Mouse (Mus musculus): ENCODE data around the gene Gcgr. TPM values are rescaled to one million over a fixed set of nuclear protein-coding genes. Genes with fewer than 3 reads are reported as not detected.

The Gcgr gene
- polyA plus RNA-seq, 1 experiment from 2014 or later: 1.9 TPM

GRCm38 (mm10) chr11:120547469-120547868, 17.0 kb downstream of the Gcgr start:
- Histone ChIP-seq H3K9ac (replicated peaks; ENCODE audit: low read depth, low read length) (no peak overlapping the region; the same call in 1 of the 2 replicates), H3K9me3 (ENCODE audit: control insufficient read depth, low read depth, low read length) (no peaks in the 10 kb centered on the region), H3K4me2 (replicated peaks; ENCODE audit: low read depth, low read length) (peak overlapping the region; percentile 95; the same call in 1 of the 2 replicates), H3K36me3 (ENCODE audit: control insufficient read depth, insufficient read depth, low read length) (peaks cover 18% of the 10 kb centered on the region), H3K27me3 (ENCODE audit: control insufficient read depth, insufficient read depth, low read length) (no peaks in the 10 kb centered on the region), H3K4me1 (ENCODE audit: control insufficient read depth, insufficient read depth, low read length) (peaks cover 22% of the 10 kb centered on the region), H3K4me3 (ENCODE audit: low read depth, low read length) (no peak overlapping the region), H3K27ac (ENCODE audit: low read length) (no peak overlapping the region)
- 58% methylated on average over 2 of the region's 2 CpGs for WGBS
- no peak for ATAC-seq (ENCODE audit: insufficient number of reproducible peaks, insufficient read depth, low FRiP score, low read depth)

GRCm38 (mm10) chr11:120548214-120548613, 17.7 kb downstream of the Gcgr start:
- H3K4me1 ChIP-seq (ENCODE audit: control insufficient read depth, insufficient read depth, low read length): peaks cover 22% of the 10 kb centered on the region
- peaks cover 11% of the 10 kb centered on the region for H3K36me3 ChIP-seq (ENCODE audit: control insufficient read depth, insufficient read depth, low read length)
- no peaks in the 10 kb centered on the region for H3K9me3 ChIP-seq (ENCODE audit: control insufficient read depth, low read depth, low read length)
- peak overlapping the region; percentile 96 for H3K4me3 ChIP-seq (ENCODE audit: low read depth, low read length)
- no peak for ATAC-seq (ENCODE audit: insufficient number of reproducible peaks, insufficient read depth, low FRiP score, low read depth)
- H3K27ac ChIP-seq (ENCODE audit: low read length): no peak overlapping the region
- H3K27me3 ChIP-seq (ENCODE audit: control insufficient read depth, insufficient read depth, low read length): no peaks in the 10 kb centered on the region
- H3K4me2 ChIP-seq (replicated peaks; ENCODE audit: low read depth, low read length): peak overlapping the region; percentile 95
- 81% methylated on average over 3 of the region's 3 CpGs for WGBS
- H3K9ac ChIP-seq (replicated peaks; ENCODE audit: low read depth, low read length): peak overlapping the region; percentile 99

GRCm38 (mm10) chr11:120548786-120549167, 18.3 kb downstream of the Gcgr start:
- Histone ChIP-seq H3K36me3 (ENCODE audit: control insufficient read depth, insufficient read depth, low read length) (peaks cover 8% of the 10 kb centered on the region), H3K9me3 (ENCODE audit: control insufficient read depth, low read depth, low read length) (no peaks in the 10 kb centered on the region), H3K4me3 (ENCODE audit: low read depth, low read length) (peak overlapping the region; percentile 96), H3K27ac (ENCODE audit: low read length) (peak overlapping the region; percentile 97), H3K27me3 (ENCODE audit: control insufficient read depth, insufficient read depth, low read length) (no peaks in the 10 kb centered on the region), H3K9ac (replicated peaks; ENCODE audit: low read depth, low read length) (peak overlapping the region; percentile 99), H3K4me2 (replicated peaks; ENCODE audit: low read depth, low read length) (peak overlapping the region; percentile 95), H3K4me1 (ENCODE audit: control insufficient read depth, insufficient read depth, low read length) (peaks cover 22% of the 10 kb centered on the region)
- 15% methylated on average over 7 of the region's 7 CpGs for WGBS
- ATAC-seq (ENCODE audit: insufficient number of reproducible peaks, insufficient read depth, low FRiP score, low read depth): peak; percentile 4; the same call in 1 of the 2 replicates

- peaks cover 22% of the 10 kb centered on the region for H3K4me1 ChIP-seq (ENCODE audit: control insufficient read depth, insufficient read depth, low read length)
- peak; percentile 84 for ATAC-seq (ENCODE audit: insufficient number of reproducible peaks, insufficient read depth, low FRiP score, low read depth)
- peak within 1 kb of the TSS; percentile 96 for H3K4me3 ChIP-seq (ENCODE audit: low read depth, low read length)
- no peaks in the 10 kb centered on the region for H3K9me3 ChIP-seq (ENCODE audit: control insufficient read depth, low read depth, low read length)
- H3K9ac ChIP-seq (replicated peaks; ENCODE audit: low read depth, low read length): peak within 1 kb of the TSS; percentile 99
- peaks cover 8% of the 10 kb centered on the region; the same call in 1 of the 2 replicates for H3K36me3 ChIP-seq (ENCODE audit: control insufficient read depth, insufficient read depth, low read length)
- peak within 1 kb of the TSS; percentile 95 for H3K4me2 ChIP-seq (replicated peaks; ENCODE audit: low read depth, low read length)
- no peaks in the 10 kb centered on the region for H3K27me3 ChIP-seq (ENCODE audit: control insufficient read depth, insufficient read depth, low read length)
- WGBS: under 1% methylated on average over 73 of the region's 87 CpGs
- H3K27ac ChIP-seq (ENCODE audit: low read length): peak within 1 kb of the TSS; percentile 97
Observed at GRCm38 (mm10) chr11:120549168-120549945, 18.9 kb downstream of the Gcgr start, which contains the start of gene Mcrip1. Mcrip1 (minus strand) TSS chr11:120549727.

GRCm38 (mm10) chr11:120549986-120550809, 19.7 kb downstream of the Gcgr start:
- Histone ChIP-seq H3K4me3 (ENCODE audit: low read depth, low read length) (peak overlapping the region; percentile 96), H3K27ac (ENCODE audit: low read length) (peak overlapping the region; percentile 97; the same call in 1 of the 2 replicates), H3K4me1 (ENCODE audit: control insufficient read depth, insufficient read depth, low read length) (peaks cover 22% of the 10 kb centered on the region), H3K36me3 (ENCODE audit: control insufficient read depth, insufficient read depth, low read length) (no peaks in the 10 kb centered on the region; the same call in 1 of the 2 replicates), H3K9me3 (ENCODE audit: control insufficient read depth, low read depth, low read length) (no peaks in the 10 kb centered on the region), H3K4me2 (replicated peaks; ENCODE audit: low read depth, low read length) (peak overlapping the region; percentile 95), H3K27me3 (ENCODE audit: control insufficient read depth, insufficient read depth, low read length) (no peaks in the 10 kb centered on the region), H3K9ac (replicated peaks; ENCODE audit: low read depth, low read length) (peak overlapping the region; percentile 99)
- WGBS: 65% methylated on average over 11 of the region's 11 CpGs
- 0 out of 2 replicates have a peak, but pooled peaks have one; percentile 24 for ATAC-seq (ENCODE audit: insufficient number of reproducible peaks, insufficient read depth, low FRiP score, low read depth)

- Histone ChIP-seq H3K27ac (ENCODE audit: low read length) (peak within 1 kb of the TSS; percentile 97; the same call in 1 of the 2 replicates), H3K27me3 (ENCODE audit: control insufficient read depth, insufficient read depth, low read length) (no peaks in the 10 kb centered on the region), H3K4me3 (ENCODE audit: low read depth, low read length) (peak within 1 kb of the TSS; percentile 96), H3K9me3 (ENCODE audit: control insufficient read depth, low read depth, low read length) (no peaks in the 10 kb centered on the region), H3K4me2 (replicated peaks; ENCODE audit: low read depth, low read length) (peak within 1 kb of the TSS; percentile 95), H3K4me1 (ENCODE audit: control insufficient read depth, insufficient read depth, low read length) (peaks cover 22% of the 10 kb centered on the region), H3K36me3 (ENCODE audit: control insufficient read depth, insufficient read depth, low read length) (no peaks in the 10 kb centered on the region; the same call in 1 of the 2 replicates), H3K9ac (replicated peaks; ENCODE audit: low read depth, low read length) (peak within 1 kb of the TSS; percentile 99)
- no peak for ATAC-seq (ENCODE audit: insufficient number of reproducible peaks, insufficient read depth, low FRiP score, low read depth)
- 94% methylated on average over 28 of the region's 28 CpGs for WGBS
Observed at GRCm38 (mm10) chr11:120550810-120551440, 20.4 kb downstream of the Gcgr start, which contains the start of gene Ppp1r27. Ppp1r27 (minus strand) TSS chr11:120551132.

GRCm38 (mm10) chr11:120552736-120553135, 22.2 kb downstream of the Gcgr start:
- Histone ChIP-seq H3K9ac (replicated peaks; ENCODE audit: low read depth, low read length) (no peak overlapping the region), H3K27ac (ENCODE audit: low read length) (no peak overlapping the region), H3K4me3 (ENCODE audit: low read depth, low read length) (no peak overlapping the region), H3K36me3 (ENCODE audit: control insufficient read depth, insufficient read depth, low read length) (no peaks in the 10 kb centered on the region), H3K27me3 (ENCODE audit: control insufficient read depth, insufficient read depth, low read length) (no peaks in the 10 kb centered on the region), H3K9me3 (ENCODE audit: control insufficient read depth, low read depth, low read length) (no peaks in the 10 kb centered on the region), H3K4me2 (replicated peaks; ENCODE audit: low read depth, low read length) (no peak overlapping the region), H3K4me1 (ENCODE audit: control insufficient read depth, insufficient read depth, low read length) (peaks cover 17% of the 10 kb centered on the region)
- no peak for ATAC-seq (ENCODE audit: insufficient number of reproducible peaks, insufficient read depth, low FRiP score, low read depth)
- 80% methylated on average over 5 of the region's 5 CpGs for WGBS

GRCm38 (mm10) chr11:120554834-120555233, 24.3 kb downstream of the Gcgr start:
- 72% methylated on average over 7 of the region's 7 CpGs for WGBS
- no peak overlapping the region for H3K4me2 ChIP-seq (replicated peaks; ENCODE audit: low read depth, low read length)
- peaks cover 6% of the 10 kb centered on the region; the same call in 1 of the 2 replicates for H3K4me1 ChIP-seq (ENCODE audit: control insufficient read depth, insufficient read depth, low read length)
- H3K27me3 ChIP-seq (ENCODE audit: control insufficient read depth, insufficient read depth, low read length): no peaks in the 10 kb centered on the region
- ATAC-seq (ENCODE audit: insufficient number of reproducible peaks, insufficient read depth, low FRiP score, low read depth): no peak
- peaks cover 7% of the 10 kb centered on the region; the same call in 1 of the 2 replicates for H3K36me3 ChIP-seq (ENCODE audit: control insufficient read depth, insufficient read depth, low read length)
- no peak overlapping the region for H3K9ac ChIP-seq (replicated peaks; ENCODE audit: low read depth, low read length)
- H3K9me3 ChIP-seq (ENCODE audit: control insufficient read depth, low read depth, low read length): no peaks in the 10 kb centered on the region
- no peak overlapping the region for H3K27ac ChIP-seq (ENCODE audit: low read length)
- H3K4me3 ChIP-seq (ENCODE audit: low read depth, low read length): no peak overlapping the region

Measured in stomach, embryonic 14.5 days (tissue).